Mouse (Mus musculus) E14TG2a.4 (cell line): Measurements from ENCODE around the gene Smarca4.

Experiments used
- CTCF ChIP-seq: conservative IDR thresholded peaks from 2 replicates; pipeline ENCODE4 v1.5.1; 2014; ENCODE audit warnings: low read length
- NANOG ChIP-seq: IDR thresholded peaks from 2 replicates; pipeline ENCODE4 v1.6.1; 2014; ENCODE audit warnings: borderline replicate concordance, low read length, mixed read lengths
- POU5F1 ChIP-seq: IDR thresholded peaks from 2 replicates; pipeline ENCODE4 v1.6.1; 2014; ENCODE audit warnings: low read length, borderline replicate concordance

DNA sequence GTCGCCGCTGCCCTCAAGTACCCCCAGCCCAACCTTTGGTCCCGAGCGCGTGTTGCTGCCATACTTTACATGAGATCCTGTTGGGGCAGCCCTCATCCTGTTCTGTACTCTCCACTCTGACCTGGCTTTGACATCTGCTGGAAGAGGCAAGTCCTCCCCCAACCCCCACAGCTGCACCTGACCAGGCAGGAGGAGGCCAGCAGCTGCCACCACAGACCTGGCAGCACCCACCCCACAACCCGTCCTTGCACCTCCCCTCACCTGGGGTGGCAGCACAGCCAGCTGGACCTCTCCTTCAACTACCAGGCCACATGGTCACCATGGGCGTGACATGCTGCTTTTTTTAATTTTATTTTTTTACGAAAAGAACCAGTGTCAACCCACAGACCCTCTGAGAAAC is 27.6 kb upstream of the Smarca4 start:
- TF ChIP-seq CTCF (no peak), POU5F1 (no peak), NANOG (no peak)
